Mouse (Mus musculus) intestine, embryonic 14.5 days (tissue): ENCODE results near the gene Slamf9. TPM values are rescaled to one million over a fixed set of nuclear protein-coding genes. Genes with fewer than 3 reads are reported as not detected.

Source experiments
- ATAC-seq: fragments of 200-750 bp; cut with Nextera tagmentation; replicated peaks from 2 replicates; pipeline ENCODE4 v1.8.0; 2017; ENCODE audit warnings: low read depth, moderate number of reproducible peaks, moderate TSS enrichment, moderate library complexity; ENCODE audit not compliant: low FRiP score, low TSS enrichment
- DNase-seq: peaks from one replicate; pipeline ENCODE4 v3.0.0-alpha.2; 2018; ENCODE audit warnings: low spot score
- H3K27ac ChIP-seq: fragments of 300-500 bp; sonication (generic); 2 replicates; pipeline ENCODE4 v1.5.1; 2014; ENCODE audit warnings: low read depth, mild to moderate bottlenecking, control low read depth
- H3K27me3 ChIP-seq: fragments of 300-500 bp; sonication (generic); replicated peaks from 2 replicates; pipeline ENCODE4 v1.6.1; 2014; ENCODE audit warnings: low read length, control low read depth; ENCODE audit not compliant: control insufficient read depth, insufficient read depth
- H3K36me3 ChIP-seq: fragments of 300-500 bp; sonication (generic); 2 replicates; pipeline ENCODE4 v1.6.1; 2014; ENCODE audit warnings: low read length, control low read depth; ENCODE audit not compliant: control insufficient read depth, insufficient read depth
- H3K4me1 ChIP-seq: fragments of 300-500 bp; sonication (generic); replicated peaks from 2 replicates; pipeline ENCODE4 v1.6.1; 2014; ENCODE audit warnings: low read length, control low read depth, mixed read lengths; ENCODE audit not compliant: control insufficient read depth, insufficient read depth
- H3K4me2 ChIP-seq: fragments of 300-500 bp; sonication (generic); 2 replicates; pipeline ENCODE4 v1.6.1; 2014; ENCODE audit warnings: low read length
- H3K4me3 ChIP-seq: fragments of 300-500 bp; sonication (generic); 2 replicates; pipeline ENCODE4 v1.5.1; 2014; ENCODE audit warnings: low read depth, low read length, control low read depth, mixed read lengths
- H3K9ac ChIP-seq: fragments of 300-500 bp; sonication (generic); 2 replicates; pipeline ENCODE4 v1.6.1; 2014; ENCODE audit warnings: mild to moderate bottlenecking, low read length
- H3K9me3 ChIP-seq: fragments of 300-500 bp; sonication (generic); 2 replicates; pipeline ENCODE4 v1.6.1; 2016; ENCODE audit warnings: low read length, control low read depth; ENCODE audit not compliant: control insufficient read depth
- WGBS: fragments of 180-500 bp; shearing (Covaris S2); extraction: QIAGEN DNeasy Blood & Tissue Kit; methylation state at CpG from one replicate; pipeline ENCODE4 v1.1.7; 2014; 5-methylcytosine and 5-hydroxymethylcytosine counted together
- polyA plus RNA-seq: library from polyadenylated mRNA; unstranded; fragments of >200 nt; fragmentation: Nextera tagmentation; extraction: Ambion mirVana; gene quantifications from 2 replicates; pipeline ENCODE4 v1.2.1, GENCODE M21; 2014

Gene Slamf9
- polyA plus RNA-seq, 1 experiment from 2014 or later, result 2.0 TPM

- Histone ChIP-seq H3K4me1 (peaks cover 31% of the 10 kb centered on the region), H3K4me2 (peak overlapping the region; percentile 77), H3K27me3 (no peaks in the 10 kb centered on the region), H3K27ac (0 out of 2 replicates have a peak overlapping the region, but pooled peaks have one; percentile 67), H3K9me3 (no peaks in the 10 kb centered on the region), H3K36me3 (peaks cover 27% of the 10 kb centered on the region), H3K4me3 (peak overlapping the region; percentile 66), H3K9ac (peak overlapping the region; percentile 51)
- 6% methylated on average over 12 of the region's 12 CpGs for WGBS
- no peak for ATAC-seq
- DNase-seq, result no peak
These were observed 7.6 kb downstream of the Slamf9 start for GRCm38 (mm10) chr1:172482518-172483360.

DNA sequence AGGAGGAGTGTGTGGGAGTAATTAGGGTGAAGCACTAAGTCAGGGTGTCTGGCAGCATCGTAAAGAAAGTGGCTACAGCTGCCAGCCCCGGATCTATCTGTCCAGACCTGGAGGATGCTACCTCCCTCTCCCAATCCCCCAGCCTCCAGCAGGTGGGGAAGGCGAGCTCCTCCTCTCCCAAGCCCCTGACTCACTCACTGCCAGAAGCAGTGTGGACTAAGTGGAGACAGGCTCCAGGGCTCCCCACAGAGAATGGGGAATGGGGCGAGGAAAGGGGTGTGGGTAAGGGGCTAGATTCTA, 8.2 kb downstream of the Slamf9 start:
- 17% methylated on average over 4 of the region's 4 CpGs for WGBS
- Histone ChIP-seq H3K4me3 (peak overlapping the region; percentile 66), H3K4me1 (peaks cover 31% of the 10 kb centered on the region), H3K36me3 (peaks cover 30% of the 10 kb centered on the region), H3K9ac (0 out of 2 replicates have a peak overlapping the region, but pooled peaks have one; percentile 51), H3K27ac (no peak overlapping the region), H3K4me2 (peak overlapping the region; percentile 77), H3K27me3 (no peaks in the 10 kb centered on the region), H3K9me3 (no peaks in the 10 kb centered on the region)
- no peak for ATAC-seq
- DNase-seq, result no peak

- no peaks in the 10 kb centered on the region for H3K9me3 ChIP-seq
- H3K27me3 ChIP-seq, result no peaks in the 10 kb centered on the region
- H3K4me3 ChIP-seq, result peak overlapping the region; percentile 6; the same call in 1 of the 2 replicates
- DNase-seq (no peak), ATAC-seq (no peak)
- peaks cover 32% of the 10 kb centered on the region for H3K36me3 ChIP-seq
- H3K9ac ChIP-seq, result no peak overlapping the region
- 53% methylated on average over 11 of the region's 11 CpGs for WGBS
- H3K4me2 ChIP-seq, result peak overlapping the region; percentile 77
- H3K27ac ChIP-seq, result no peak overlapping the region
- peaks cover 31% of the 10 kb centered on the region for H3K4me1 ChIP-seq
These were observed 9.1 kb downstream of the Slamf9 start for GRCm38 (mm10) chr1:172484236-172484635.

- WGBS, result 63% methylated on average over 13 of the region's 13 CpGs
- DNase-seq (no peak), ATAC-seq (no peak)
- H3K9me3 ChIP-seq, result no peaks in the 10 kb centered on the region
- no peak overlapping the region for H3K27ac ChIP-seq
- H3K27me3 ChIP-seq, result no peaks in the 10 kb centered on the region
- peaks cover 31% of the 10 kb centered on the region for H3K4me1 ChIP-seq
- H3K9ac ChIP-seq, result no peak overlapping the region
- H3K4me2 ChIP-seq, result peak overlapping the region; percentile 77; the same call in 1 of the 2 replicates
- peaks cover 34% of the 10 kb centered on the region for H3K36me3 ChIP-seq
- H3K4me3 ChIP-seq, result 0 out of 2 replicates have a peak overlapping the region, but pooled peaks have one; percentile 4
These were observed 9.5 kb downstream of the Slamf9 start for GRCm38 (mm10) chr1:172484671-172485070.

DNA sequence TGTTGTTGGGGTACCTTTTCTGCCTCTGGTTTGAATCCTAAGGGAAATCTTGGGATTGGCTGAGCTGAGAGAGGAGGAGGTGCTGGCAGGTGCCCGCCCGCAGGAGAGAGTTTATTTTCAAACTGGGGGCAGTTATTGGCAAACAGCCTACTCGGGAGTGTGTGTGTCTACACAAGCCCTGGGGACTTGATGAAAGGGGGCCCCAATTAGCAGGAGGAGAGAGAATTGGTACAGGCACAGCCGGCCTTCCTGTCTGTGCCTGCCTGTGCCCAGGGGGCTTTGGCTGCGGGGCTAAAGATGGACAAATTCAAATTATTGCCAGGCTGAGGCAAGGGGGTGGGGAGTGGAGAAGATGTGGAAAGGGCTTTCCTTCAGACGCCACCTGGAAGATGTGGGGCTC, 10.7 kb downstream of the Slamf9 start:
- 0 out of 2 replicates have a peak overlapping the region, but pooled peaks have one; percentile 9 for H3K4me2 ChIP-seq
- ATAC-seq (no peak), DNase-seq (no peak)
- H3K9ac ChIP-seq, result no peak overlapping the region
- WGBS, result 48% methylated on average over 6 of the region's 6 CpGs
- peaks cover 34% of the 10 kb centered on the region for H3K36me3 ChIP-seq
- H3K27ac ChIP-seq, result no peak overlapping the region
- no peaks in the 10 kb centered on the region for H3K27me3 ChIP-seq
- H3K4me3 ChIP-seq, result no peak overlapping the region
- no peaks in the 10 kb centered on the region for H3K9me3 ChIP-seq
- H3K4me1 ChIP-seq, result peaks cover 33% of the 10 kb centered on the region

GRCm38 (mm10) chr1:172486236-172486635, 11.1 kb downstream of the Slamf9 start:
- Histone ChIP-seq H3K4me1 (peaks cover 30% of the 10 kb centered on the region), H3K9me3 (no peaks in the 10 kb centered on the region), H3K9ac (no peak overlapping the region), H3K4me2 (peak overlapping the region; percentile 9; the same call in 1 of the 2 replicates), H3K36me3 (peaks cover 38% of the 10 kb centered on the region), H3K27ac (no peak overlapping the region), H3K4me3 (no peak overlapping the region), H3K27me3 (no peaks in the 10 kb centered on the region)
- no peak for ATAC-seq
- WGBS, result 29% methylated on average over 4 of the region's 4 CpGs
- no peak for DNase-seq

- no peak overlapping the region for H3K27ac ChIP-seq
- H3K4me3 ChIP-seq, result no peak overlapping the region
- H3K4me1 ChIP-seq, result peaks cover 30% of the 10 kb centered on the region
- H3K36me3 ChIP-seq, result peaks cover 42% of the 10 kb centered on the region
- no peaks in the 10 kb centered on the region for H3K27me3 ChIP-seq
- H3K4me2 ChIP-seq, result no peak overlapping the region
- no peak for ATAC-seq
- WGBS, result 77% methylated on average over 5 of the region's 5 CpGs
- DNase-seq, result no peak
- H3K9me3 ChIP-seq, result no peaks in the 10 kb centered on the region
- H3K9ac ChIP-seq, result no peak overlapping the region
These were observed 11.5 kb downstream of the Slamf9 start for GRCm38 (mm10) chr1:172486651-172487050.

GRCm38 (mm10) chr1:172487859-172488258, 12.7 kb downstream of the Slamf9 start:
- H3K9me3 ChIP-seq, result no peaks in the 10 kb centered on the region
- no peak overlapping the region for H3K9ac ChIP-seq
- DNase-seq (no peak), ATAC-seq (no peak)
- 0 out of 2 replicates have a peak overlapping the region, but pooled peaks have one; percentile 2 for H3K4me2 ChIP-seq
- H3K27me3 ChIP-seq, result no peaks in the 10 kb centered on the region
- H3K36me3 ChIP-seq, result peaks cover 50% of the 10 kb centered on the region
- H3K4me3 ChIP-seq, result no peak overlapping the region
- H3K4me1 ChIP-seq, result peaks cover 30% of the 10 kb centered on the region
- WGBS, result 62% methylated on average over 4 of the region's 4 CpGs
- no peak overlapping the region for H3K27ac ChIP-seq

GRCm38 (mm10) chr1:172488831-172489230, 13.7 kb downstream of the Slamf9 start:
- Histone ChIP-seq H3K4me1 (peaks cover 30% of the 10 kb centered on the region), H3K27ac (no peak overlapping the region), H3K36me3 (peaks cover 54% of the 10 kb centered on the region), H3K9ac (no peak overlapping the region), H3K4me3 (no peak overlapping the region), H3K4me2 (no peak overlapping the region), H3K9me3 (no peaks in the 10 kb centered on the region), H3K27me3 (no peaks in the 10 kb centered on the region)
- WGBS, result 75% methylated on average over 7 of the region's 7 CpGs
- ATAC-seq (no peak), DNase-seq (no peak)
